Mouse (Mus musculus) B cell, adult 62 days (primary cell): Measurements from ENCODE around the gene 4930544D05Rik. TPM values are rescaled to one million over a fixed set of nuclear protein-coding genes. Genes with fewer than 3 reads are reported as not detected.

ENCODE experiments used
- total RNA-seq: library from RNA; stranded (reverse); gene quantifications from 4 replicates; pipeline ENCODE4 v1.2.4, GENCODE M21; 2023

Gene 4930544D05Rik
- not detected in 4 replicates for total RNA-seq

GRCm38 (mm10) chr11:70615516-70616093, at the start of gene 4930544D05Rik:
Gene 4930544D05Rik, plus strand, starts transcription at chr11:70615848.

DNA sequence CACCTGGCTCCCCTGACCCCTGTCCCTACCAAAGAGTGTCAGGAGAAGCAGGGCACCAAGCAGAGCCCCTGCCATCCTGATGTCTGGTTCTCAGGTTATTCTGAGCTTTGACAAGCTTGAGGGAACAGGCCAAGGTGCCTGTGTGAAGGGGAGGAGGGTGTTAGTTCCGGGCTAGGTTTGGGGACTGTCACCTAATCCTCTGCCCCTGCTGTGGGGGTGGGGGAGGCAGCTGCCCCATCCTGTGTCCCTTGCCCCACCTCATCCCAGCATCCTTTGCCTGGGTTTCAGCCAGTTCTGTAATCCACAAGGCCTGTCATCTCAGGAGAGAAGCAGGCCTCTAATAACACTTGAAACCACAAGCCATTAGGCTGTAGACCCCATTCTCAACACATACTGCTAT, 3.5 kb downstream of the 4930544D05Rik start, which contains the start of gene Chrne:
TSS of gene Chrne (minus strand) at position 116 of the 400 bp plus-strand sequence.

GRCm38 (mm10) chr11:70638714-70639278, 23.1 kb downstream of the 4930544D05Rik start, which contains the start of gene Gp1ba:
Gene Gp1ba, plus strand, starts transcription at chr11:70639122.

GRCm38 (mm10) chr11:70646691-70647650, 31.3 kb downstream of the 4930544D05Rik start, which contains the start of the genes Rnf167 and Slc25a11:
Gene Rnf167, plus strand, starts transcription at chr11:70647235.
Gene Slc25a11, minus strand, starts transcription at chr11:70647479.

DNA sequence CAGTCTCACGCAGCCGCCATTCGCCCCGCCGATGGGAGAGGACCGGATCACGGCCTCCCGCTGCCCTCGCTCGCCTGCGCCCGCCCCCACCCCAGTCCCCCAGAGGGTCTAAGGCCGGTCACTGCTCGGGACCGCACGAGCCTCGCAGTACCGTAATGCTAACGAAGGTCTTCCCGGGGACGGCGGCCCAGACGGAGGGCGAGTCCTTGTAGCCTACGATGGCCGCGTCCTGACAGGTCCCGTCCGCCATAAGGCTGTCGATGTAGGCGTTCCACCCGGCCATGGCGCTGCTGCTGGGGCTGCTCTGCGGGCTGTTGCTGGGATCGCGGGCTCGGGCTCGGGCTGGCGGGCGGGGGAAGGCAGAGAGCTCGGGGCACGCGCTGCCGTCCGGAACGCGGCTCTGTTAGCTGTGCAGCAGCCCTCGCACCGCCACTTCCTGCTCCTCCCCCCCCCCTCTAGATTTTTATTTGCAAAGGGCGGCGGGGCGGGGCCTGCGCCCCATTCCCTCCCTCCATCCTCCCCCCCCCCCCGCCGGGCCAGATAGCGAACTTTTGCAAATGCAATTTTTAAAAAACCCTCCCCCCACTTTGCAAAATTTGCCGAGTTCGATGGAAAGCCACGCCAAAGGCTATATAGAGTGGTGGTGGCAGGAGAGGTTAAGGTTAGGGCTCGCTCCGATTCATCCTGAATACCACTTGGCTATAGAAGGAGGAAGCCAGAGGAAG, 38.7 kb downstream of the 4930544D05Rik start, which contains the start of gene Pfn1:
TSS of gene Pfn1 (minus strand) at position 447 of the 725 bp plus-strand sequence.

DNA sequence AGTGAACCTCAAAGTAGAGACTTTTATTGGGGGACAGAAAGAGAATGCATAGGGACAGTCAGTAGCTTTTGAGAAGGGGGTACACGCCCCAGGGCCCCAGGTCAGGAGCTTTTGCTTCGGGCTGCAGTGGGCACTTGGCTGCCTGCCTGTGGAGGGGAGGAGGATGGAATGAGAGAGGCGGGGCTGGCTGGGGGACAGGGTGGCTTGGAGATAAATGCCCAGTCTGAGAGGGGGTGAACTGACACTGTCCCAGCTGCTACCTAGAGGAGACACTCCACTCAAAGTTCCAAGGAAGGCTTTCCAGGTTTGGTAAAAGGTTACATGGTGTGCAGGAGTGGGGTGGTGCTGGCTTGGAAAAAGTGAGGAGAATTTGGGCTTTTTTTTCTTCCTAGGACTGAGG, 41.3 kb downstream of the 4930544D05Rik start, which contains the start of gene Eno3:
TSS of gene Eno3 (plus strand) at position 239 of the 400 bp plus-strand sequence.

Other genes starting within 250 kb of the 4930544D05Rik start
- 26.2 to 28.3 TPM (median 27.4 TPM) in 4 replicates for gene Pelp1, start 205.8 kb upstream of the 4930544D05Rik start, total RNA-seq
- gene Arrb2, start 183.2 kb upstream of the 4930544D05Rik start, total RNA-seq, result 96.8 to 105 TPM (median 102 TPM) in 4 replicates
- gene Med11, start 163.9 kb upstream of the 4930544D05Rik start, total RNA-seq, result 41.2 to 54.4 TPM (median 43.1 TPM) in 4 replicates
- 0.41 to 3.1 TPM (median 0.87 TPM) in 4 replicates for gene Zmynd15, start 156.4 kb upstream of the 4930544D05Rik start, total RNA-seq
- 8.6 to 11.2 TPM (median 9.8 TPM) in 4 replicates for gene Cxcl16, start 155.9 kb upstream of the 4930544D05Rik start, total RNA-seq
- gene Tm4sf5, start 110.6 kb upstream of the 4930544D05Rik start, total RNA-seq, result not detected in 4 replicates
- gene Vmo1, start 101.2 kb upstream of the 4930544D05Rik start, total RNA-seq, result not detected in 4 replicates
- not detected in 4 replicates for gene Gltpd2, start 96.7 kb upstream of the 4930544D05Rik start, total RNA-seq
- gene Psmb6, start 90.5 kb upstream of the 4930544D05Rik start, total RNA-seq, result 123 to 130 TPM (median 128 TPM) in 4 replicates
- not detected in 4 replicates for gene Gm40193, start 82.9 kb upstream of the 4930544D05Rik start, total RNA-seq
- gene Pld2, start 75.8 kb upstream of the 4930544D05Rik start, total RNA-seq, result 3.6 to 6.9 TPM (median 4.8 TPM) in 4 replicates
- 83.2 to 99.3 TPM (median 92.6 TPM) in 4 replicates for gene Mink1, start 53.0 kb upstream of the 4930544D05Rik start, total RNA-seq
- gene Chrne, start 3.4 kb downstream of the 4930544D05Rik start, total RNA-seq, result 2.2 TPM in 1 of 4 replicates, not detected in the others
- not detected in 4 replicates for gene Gp1ba, start 23.3 kb downstream of the 4930544D05Rik start, total RNA-seq
- 191 to 209 TPM (median 198 TPM) in 4 replicates for gene Rnf167, start 31.4 kb downstream of the 4930544D05Rik start, total RNA-seq
- gene Slc25a11, start 31.6 kb downstream of the 4930544D05Rik start, total RNA-seq, result 63.0 to 77.8 TPM (median 66.3 TPM) in 4 replicates
- gene Pfn1, start 38.8 kb downstream of the 4930544D05Rik start, total RNA-seq, result 1,311 to 1,415 TPM (median 1,337 TPM) in 4 replicates
- 27.9 to 35.0 TPM (median 31.9 TPM) in 4 replicates for gene Eno3, start 41.4 kb downstream of the 4930544D05Rik start, total RNA-seq
- gene Spag7, start 53.6 kb downstream of the 4930544D05Rik start, total RNA-seq, result 34.1 to 44.3 TPM (median 40.2 TPM) in 4 replicates
- gene Camta2, start 72.3 kb downstream of the 4930544D05Rik start, total RNA-seq, result 60.2 to 85.3 TPM (median 65.6 TPM) in 4 replicates
- 1.4 to 2.5 TPM (median 2.2 TPM) in 4 replicates for gene Inca1, start 84.3 kb downstream of the 4930544D05Rik start, total RNA-seq
- 27.1 to 33.9 TPM (median 29.3 TPM) in 4 replicates for gene Kif1c, start 84.7 kb downstream of the 4930544D05Rik start, total RNA-seq
- gene Zfp3, start 148.4 kb downstream of the 4930544D05Rik start, total RNA-seq, result 1.9 to 2.7 TPM (median 2.2 TPM) in 4 replicates
- gene Scimp, start 196.7 kb downstream of the 4930544D05Rik start, total RNA-seq, result 22.2 to 27.1 TPM (median 23.6 TPM) in 4 replicates
- 55.4 to 60.1 TPM (median 57.9 TPM) in 4 replicates for gene Rabep1, start 228.9 kb downstream of the 4930544D05Rik start, total RNA-seq